Mouse (Mus musculus) urinary bladder, postnatal 10 days (tissue): ENCODE results near the gene Prdm16.

Source experiments
- DNase-seq: peaks from one replicate; pipeline ENCODE4 v3.0.0; 2022; ENCODE audit warnings: low spot score

Prdm16 gene

DNA sequence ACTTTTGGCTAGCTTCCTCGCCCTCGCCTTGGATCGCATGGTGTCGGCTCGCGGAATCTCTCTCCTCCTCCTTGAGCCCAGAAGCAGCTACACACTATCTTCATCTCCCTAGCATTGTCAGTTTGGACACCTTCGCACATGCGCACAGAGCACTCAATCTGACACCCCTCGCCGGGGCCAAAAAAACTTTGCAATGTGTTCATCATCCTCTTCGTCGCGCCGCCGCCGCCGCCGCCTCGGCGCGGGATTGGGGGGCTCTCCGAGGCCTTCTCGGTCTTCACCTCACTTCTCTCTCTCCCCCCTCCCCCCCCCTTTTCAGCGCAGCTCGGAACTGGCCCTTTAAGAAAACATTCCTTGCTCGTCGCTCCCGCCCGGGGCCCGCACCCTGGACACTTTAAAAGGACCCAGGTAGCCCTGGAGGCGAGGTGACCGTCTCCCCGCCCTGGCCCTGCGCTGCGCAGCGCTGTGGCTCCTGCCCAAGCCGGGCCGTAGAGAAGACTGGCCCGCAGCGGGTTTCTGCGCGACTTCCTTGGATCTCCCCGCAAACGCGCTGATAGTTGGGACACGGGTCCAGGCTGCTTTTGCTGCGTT is at the start of gene Prdm16:
TSS of gene Prdm16 (minus strand) at position 153 of the 591 bp plus-strand sequence.
- DNase-seq = no peak

DNA sequence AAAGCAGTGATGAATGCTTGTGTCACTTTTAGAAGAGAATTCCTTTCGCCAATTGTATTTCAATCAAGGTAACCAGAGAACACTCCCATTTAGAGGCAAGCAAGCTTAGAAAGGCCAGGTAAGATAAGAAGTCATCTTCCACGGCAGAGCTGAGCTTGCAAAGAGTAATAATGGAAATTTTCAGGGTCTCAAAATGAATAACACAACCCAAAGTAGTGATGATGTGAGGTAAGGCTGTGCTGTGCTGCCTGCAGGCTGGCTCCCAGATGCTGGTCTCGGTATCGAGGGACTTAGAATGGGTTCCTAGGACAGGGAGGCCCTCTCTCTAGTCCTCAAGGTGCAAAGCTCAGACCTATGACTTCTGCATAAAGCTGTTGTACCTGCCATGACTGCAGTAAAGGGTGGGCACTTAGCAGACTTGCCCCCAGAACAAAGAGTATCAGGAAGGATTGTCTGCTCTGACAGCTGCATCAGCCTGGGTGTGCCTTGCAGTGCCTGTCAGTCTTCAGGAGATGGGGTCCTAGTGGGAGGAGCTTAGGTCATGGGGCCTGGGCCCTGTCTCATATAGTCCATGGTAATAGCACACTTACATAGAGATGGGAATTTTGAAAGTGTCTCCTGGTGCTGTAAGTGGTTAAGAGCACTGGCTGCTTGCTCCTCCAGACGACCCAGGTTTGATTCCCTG is 46.5 kb upstream of the Prdm16 start:
- no peak for DNase-seq

DNA sequence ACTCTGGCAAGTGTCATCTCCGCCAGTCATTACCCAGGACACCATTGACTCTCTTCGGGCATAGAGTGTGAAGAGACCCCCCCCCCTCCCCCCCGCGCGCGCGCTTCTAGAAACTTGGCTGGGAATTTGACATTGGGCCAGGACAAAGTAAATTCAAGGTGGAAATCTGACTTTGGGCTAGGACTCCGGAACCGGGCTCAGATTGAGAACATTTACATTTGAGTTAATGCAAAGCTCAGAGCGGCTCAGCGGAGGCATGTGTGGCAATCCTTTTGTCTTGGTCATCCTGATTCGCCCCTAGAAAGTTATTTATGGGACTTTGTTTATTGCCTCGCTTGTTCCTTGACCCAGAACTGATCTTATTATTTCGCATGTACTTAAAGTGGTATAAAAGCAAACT is 45.6 kb upstream of the Prdm16 start:
- DNase-seq = no peak

DNA sequence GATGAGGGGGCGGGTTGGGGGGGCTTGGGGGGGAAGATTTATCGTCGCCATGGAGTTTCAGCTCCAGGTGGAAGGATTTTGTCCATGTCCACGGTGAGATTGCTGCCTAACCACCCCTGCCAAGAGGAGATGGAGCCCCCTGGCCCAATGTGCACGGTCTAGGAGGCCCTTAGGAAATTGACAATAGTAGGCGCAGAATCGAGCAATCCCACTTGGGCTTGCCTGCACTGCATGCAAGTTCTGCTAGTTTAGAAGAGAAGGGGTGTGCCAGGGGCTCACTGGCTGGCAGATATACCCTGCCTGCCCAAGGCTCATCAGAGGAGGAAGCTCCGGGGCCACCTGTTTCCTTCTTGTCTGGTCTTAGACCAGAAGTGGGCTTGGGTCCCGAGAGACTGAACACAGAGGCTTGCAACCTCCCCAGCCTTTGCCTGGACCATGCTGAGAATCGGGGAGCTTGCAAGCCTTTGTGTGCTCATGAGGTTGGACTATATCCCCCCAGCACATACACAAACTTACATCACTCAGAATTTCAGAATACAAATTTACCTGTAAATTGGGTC is 38.8 kb upstream of the Prdm16 start:
- no peak for DNase-seq

DNA sequence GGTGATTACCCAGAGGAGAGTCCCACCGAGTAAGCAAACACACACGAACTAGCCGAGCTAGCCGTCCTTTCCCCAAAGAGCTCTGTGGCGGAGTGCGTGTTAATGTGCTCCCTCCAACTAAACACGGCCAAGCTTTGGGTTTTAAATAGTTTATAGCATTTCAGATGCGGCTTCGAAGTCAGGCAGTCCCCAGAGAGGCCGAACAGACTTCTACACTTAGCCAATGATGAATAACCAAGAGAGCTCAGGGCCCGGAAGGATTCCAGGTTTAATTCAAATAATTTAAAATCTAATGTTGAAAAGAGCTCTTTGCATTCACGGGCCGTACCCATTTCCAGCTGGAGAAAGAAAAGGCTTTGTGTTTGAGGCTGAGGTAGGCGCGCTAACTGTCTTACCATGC is 38.3 kb upstream of the Prdm16 start:
- no peak for DNase-seq

DNA sequence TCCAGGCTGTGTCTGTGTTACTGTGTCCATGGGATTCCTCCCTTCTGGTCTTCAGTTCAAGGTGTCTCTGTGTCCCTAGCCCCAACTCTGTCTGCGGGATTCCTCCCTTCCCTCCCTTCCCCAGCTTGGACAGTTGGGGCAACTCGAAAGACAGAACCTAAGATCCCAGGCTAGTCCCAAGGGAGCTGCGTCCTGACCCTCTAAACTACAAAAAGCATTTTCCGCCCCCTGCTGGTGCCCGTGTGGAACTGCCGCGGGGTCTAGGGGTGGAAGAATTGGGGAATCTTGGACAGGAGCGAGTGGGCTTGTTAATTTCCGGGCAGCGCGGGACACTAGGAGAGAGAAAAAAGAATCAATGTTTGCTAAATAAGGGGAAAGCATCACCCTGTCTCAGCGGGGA is 37.9 kb upstream of the Prdm16 start:
- DNase-seq = no peak

DNA sequence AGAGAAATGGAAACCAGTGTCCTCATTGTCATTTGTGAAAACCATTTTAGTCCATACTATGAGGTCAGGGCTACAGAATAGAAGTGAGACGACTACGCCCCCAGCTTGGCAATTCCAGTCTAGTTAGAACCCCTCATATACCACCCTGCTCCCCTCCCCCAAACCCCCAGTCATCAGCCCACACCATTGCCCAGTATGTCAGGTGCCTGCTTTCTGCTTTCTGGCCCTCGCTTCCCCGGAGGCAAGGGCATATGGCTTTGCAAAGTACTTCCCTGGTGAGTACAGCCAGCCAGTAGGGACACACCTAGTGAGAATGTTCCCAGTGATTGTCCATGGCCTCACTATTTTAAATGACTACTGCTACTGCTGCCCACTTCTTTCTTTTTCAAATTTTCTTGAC is 37.3 kb upstream of the Prdm16 start:
- no peak for DNase-seq

DNA sequence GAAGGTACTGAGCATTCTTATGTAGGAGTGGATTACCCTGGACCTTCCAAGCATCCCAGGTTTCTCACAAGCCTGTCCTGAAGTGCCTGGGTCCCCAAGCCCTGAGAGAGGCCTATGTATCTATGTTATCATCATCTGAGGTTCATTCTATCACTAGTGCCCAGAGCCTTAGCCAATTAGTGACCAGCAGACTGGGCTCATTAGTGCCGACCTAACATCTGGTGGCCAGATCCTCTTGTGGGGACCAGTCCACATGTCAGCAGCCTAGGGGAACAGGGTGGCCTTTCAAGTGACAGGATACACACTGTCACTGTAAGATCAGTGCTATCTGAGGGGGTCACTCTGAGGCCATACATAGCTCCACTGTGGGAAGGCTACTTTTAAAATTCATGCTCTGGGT is 35.4 kb upstream of the Prdm16 start:
- DNase-seq = no peak

DNA sequence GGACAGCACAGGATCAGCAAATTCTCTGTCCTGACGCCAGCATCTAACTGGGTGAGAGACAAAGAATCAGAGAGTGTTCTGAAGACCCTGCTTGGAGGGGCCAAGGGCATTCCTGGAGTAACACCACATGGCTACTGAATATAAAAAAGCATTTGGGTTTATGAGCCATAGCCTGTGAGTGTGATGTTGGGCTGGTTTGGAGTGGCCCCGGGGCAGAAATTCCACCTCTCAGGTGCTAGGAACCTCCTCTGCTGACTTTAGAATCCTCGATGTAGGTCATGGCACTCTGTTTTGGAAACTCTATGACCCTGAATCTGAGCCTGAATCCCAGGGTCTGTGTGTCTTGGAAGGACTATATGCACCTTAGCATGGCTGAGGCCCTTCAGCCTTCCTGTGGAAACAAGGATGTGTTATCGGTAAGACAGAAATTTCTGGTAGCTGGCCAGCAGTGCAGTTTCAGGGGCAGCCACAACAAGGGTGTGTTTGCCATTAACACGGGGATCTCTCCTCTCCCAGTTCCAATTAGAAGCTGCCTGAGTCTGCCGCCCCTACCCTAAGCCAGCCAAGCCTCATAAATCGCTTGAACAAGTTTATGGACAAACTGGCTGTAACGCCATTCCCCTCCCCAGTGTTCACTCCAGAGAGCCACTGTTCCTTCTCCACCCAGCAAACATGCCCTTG is 34.7 kb upstream of the Prdm16 start:
- DNase-seq = no peak

DNA sequence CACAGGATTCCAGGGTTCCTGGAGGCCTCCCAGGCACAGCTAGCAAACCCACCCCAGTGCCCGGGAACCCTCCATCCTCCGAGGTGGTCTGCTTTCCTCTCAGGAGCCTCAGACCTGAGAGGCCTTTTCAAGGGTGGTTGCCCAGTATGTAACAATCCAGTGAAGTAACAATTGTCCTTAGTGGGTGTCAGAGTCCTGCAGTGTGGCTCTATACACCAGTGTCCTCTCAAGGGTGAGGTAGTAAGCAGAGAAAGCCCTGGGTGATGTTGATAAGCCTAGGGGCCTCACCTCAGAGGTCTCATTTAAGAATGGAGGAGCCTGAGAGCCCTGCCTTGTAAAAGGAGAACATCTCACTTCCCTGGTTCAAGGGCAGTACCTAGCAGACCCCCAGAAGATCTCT is 31.1 kb upstream of the Prdm16 start, which contains the start of gene Actrt2:
TSS of gene Actrt2 (minus strand) at position 101 of the 400 bp plus-strand sequence.
- DNase-seq = no peak

DNA sequence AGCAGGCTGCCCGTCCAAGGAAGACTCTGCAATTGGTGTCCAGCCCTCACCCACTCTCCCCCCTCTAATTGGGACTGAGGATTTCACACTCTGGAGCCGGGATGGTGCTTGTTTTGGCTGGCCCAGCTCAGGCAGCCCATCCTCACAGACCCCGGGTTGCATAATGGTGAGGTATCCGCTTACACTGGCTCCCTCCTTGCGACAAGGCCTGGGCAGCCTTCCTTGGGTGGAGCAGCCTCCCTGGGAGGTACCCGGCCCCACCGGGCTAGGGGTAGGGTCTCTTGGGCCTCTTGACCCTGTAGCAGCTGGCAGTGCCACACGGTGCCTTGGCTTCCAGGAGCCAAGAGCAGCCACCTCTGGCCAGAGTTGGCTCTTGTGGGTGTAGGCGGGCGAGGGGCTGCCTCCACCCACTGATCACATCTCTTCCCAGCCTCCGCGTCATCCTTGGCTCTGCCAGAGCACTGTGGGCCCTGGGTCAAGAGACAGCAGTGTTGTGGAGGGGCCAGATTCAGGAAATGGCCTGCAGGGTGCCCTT is 26.1 kb upstream of the Prdm16 start:
- no peak for DNase-seq

DNA sequence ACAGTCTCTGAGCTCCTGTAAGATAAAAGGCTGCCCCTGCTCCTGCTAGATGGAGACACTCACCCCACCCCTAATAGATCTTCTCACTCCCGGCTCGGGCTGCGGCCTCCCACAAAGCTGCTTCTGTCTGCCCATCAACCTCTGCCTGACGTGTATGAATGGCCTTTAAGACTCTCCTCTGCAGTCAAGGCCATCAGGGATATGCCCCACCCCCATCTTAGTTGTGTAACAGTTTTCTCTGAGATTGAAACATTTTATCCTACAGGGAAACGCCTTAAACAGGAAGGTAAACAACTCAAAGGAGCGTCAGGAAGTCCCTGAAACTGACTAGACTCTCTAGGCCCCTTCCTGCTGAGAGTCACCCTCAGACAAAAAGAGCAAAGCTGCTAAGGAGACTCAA is 24.6 kb upstream of the Prdm16 start:
- no peak for DNase-seq

DNA sequence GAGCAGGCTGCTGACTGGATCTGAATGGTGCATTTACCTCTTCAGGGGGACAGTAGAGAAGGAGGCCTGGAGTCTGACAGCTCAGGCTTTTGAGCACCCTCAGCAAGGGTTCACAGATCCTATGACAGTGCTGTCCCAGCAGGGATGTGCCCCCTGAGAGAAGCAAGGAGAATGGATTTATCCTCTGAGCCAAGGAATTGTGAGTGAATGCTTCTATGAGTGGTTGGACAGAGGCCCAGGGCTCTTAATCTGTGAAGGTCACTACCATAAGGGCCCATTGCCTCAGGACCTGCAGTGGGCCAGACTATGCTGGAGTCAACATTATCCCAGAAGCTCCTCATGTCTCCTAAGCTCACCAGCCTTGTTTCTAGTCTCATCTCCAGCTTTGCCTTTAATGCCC is 23.4 kb upstream of the Prdm16 start:
- DNase-seq = no peak

DNA sequence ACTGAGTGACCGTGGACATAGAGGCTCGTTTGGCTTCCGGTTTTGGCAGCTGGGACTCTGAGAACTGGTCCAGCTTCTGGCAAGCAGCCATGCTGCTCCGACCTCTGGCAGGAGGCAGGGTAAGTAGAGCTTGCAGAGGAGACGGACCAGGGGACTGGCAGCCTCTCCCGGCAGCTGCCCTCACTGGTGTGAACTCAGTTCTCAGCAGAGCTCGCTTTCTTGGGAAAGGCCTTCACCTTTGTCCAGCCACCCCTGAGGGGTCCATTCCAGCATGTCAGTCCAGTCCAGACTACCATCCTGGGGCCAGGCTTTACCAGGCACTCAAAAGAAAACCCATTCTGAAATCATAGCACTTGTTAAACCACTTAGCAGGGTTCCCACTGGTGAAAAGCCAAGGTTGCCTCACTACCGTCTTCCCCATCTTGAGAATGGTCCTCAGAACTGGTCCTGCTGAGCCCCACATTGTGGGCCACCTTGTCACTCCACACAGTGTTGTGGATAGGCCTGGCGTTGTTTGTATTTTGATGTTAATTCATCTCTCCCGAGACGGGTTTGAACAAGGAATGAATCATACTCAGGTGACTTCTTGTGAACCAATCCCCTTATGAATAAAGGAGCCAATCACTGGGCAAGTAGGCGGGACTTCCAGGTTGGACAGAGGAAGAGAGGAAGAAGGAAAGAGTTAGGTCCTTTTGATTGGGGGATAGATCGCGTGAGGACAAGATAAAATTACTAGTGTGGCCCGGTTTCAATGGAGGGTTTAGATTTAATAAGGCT is 18.6 kb upstream of the Prdm16 start:
- DNase-seq = no peak

DNA sequence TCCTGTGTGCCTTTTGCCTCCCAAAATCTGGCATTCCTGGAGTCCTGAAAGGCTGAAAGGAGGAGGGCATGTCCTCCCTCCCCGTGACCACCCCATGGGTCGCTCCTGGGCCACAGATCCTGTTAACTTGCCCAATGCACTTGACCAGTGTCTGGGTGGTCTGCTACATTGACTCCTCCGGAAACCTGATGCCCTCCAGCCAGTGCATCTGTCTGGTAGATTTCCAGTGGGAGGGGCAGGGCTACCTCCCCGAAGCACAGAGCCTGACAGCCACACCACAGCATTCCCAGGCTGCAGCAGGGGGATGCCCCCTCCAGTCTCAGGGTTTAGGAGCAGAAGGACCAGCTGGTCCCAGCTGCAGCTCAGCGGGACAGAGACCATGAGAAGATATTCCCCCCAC is 15.8 kb upstream of the Prdm16 start:
- no peak for DNase-seq

DNA sequence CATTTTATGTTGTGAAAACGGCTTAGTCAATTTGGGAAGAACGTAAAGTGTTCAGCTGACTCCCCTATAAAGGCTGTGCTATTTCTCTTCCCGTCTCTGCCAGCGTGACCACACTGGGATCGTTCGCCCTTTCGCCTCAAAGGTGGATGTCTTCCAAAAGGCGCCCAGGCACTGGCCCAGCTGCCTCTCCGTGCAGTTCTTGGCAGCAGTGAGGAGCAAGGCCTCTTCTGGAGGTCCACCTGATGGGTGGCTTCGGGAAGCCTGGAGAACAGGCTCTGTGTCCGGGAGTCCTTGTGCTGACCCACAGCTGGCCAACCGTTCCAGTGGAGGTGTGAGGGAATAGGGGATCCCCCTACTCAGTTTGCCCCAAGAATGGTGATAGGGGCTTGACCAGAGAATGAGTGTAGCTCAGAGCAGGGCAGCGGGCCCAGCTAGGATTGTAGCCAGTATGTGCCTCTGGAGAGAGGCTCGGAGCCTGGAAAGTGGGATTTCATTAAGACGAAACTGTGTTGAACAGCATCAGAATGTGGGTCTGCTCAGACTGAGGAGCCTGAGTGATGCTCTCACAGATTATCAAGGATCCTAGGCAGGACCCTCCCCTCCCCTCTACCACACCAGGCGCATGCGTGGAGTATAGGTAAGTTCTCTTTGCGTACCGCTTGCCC is 12.5 kb upstream of the Prdm16 start:
- DNase-seq = no peak

DNA sequence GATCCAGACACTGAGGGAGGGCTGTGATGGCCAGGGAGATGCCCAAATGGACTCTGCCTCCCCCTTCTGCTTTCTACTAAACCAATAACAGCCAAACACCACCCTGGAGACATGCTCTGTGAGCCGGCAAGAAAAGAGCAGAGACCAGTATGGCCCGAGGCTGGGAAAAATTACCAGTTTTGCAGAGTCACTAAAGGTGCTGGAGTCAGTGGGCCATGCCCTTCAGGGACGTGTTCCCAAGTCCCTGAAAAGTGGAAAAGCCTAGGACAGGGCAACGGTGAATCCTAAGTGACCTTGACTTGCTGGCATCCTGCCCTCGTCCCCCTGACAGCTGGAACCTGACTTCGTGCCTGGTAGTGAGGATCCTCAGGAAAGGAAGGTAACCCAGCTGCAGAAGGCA is 5.8 kb upstream of the Prdm16 start:
- no peak for DNase-seq

DNA sequence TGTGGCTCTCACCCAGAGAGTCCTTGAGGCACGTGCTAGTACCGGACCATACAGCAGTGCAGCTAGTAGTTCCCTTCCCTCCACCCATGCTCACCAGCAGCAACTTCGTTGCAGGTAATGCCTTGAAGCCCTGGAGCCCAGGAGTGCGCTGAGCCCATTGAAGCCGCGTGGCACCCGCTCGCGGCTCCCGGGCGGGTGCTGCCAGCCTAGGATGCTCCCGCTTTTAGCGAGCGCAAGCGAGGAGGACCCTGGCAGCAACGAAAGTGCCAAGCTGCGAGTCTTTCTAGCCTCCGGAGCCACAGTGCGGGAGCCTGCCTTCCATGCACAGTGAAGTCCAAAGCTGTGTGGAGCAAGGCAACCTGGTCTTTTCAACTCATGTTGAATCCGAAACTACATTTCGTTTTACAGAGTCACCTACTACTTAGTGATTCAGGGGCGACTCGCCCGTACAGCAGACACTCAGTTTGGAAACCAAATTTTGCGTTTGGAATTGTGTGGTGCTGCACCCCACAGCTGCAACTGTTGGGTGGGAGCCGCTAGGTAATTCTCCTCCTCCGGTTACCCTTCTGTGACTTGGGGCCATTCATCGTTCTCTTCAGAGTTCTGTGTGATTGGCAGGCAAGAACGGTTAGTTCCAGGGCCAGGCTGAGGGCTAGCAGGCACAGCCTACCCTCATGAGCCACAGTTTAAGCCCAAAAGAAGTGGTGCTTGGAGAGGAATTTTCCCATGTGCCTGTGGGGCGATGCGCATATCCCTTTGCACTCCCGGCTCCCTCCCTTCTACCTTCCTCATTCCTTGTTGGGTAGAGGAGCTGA is 4.8 kb upstream of the Prdm16 start:
- DNase-seq = no peak

DNA sequence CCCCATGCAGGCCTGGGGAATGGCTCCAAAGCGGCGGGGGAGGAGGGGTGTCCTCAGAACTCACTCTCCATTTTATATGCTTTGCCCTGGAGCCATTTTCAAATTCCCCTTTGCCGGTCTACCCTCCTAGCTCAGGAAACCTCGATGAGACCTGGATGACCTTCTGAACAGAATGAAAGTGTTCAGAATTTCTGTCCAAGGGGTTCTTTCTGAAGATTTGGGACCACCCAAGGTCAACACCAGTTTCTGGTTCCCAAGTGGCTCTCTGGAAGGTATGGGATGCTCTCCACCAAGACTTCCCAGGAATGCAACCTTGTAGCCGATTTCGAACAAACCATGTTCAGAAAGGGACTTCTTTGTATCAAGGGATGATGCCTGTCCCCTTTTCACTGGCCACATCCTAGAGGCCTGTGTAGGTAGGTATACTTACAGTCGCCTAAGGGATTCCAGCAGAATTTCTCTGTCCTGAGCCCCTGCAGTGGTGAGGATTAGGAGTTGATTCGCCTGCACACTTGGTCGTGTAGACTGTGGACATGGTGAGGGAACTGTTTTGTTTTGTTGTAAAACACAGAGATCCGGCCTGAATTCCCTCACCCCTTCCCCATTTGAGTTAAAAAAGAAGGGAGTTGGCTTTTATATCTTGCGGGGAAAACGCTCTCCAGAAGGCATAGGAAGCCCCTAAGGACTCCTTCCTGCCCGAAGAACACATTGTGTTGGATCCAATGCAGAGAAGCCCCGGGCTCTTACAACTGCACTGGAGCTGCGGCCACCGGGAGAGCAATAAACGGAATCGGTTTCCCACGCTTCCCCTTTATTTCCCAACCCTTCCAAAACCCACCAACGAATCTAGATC is 4.0 kb upstream of the Prdm16 start:
- DNase-seq = no peak
